Mouse (Mus musculus) intestine, embryonic 15.5 days (tissue): ENCODE results near the gene Ppp1r14b. TPM values are rescaled to one million over a fixed set of nuclear protein-coding genes. Genes with fewer than 3 reads are reported as not detected.

Experiments used
- ATAC-seq: fragments of 200-750 bp; cut with Nextera tagmentation; 2 replicates; pipeline ENCODE4 v1.8.0; 2017; ENCODE audit warnings: moderate TSS enrichment, moderate library complexity
- H3K27ac ChIP-seq: fragments of 300-500 bp; sonication (generic); 2 replicates; pipeline ENCODE4 v1.5.1; 2015; ENCODE audit warnings: mild to moderate bottlenecking, inconsistent platforms
- H3K27me3 ChIP-seq: fragments of 300-500 bp; sonication (generic); replicated peaks from 2 replicates; pipeline ENCODE4 v1.6.1; 2015; ENCODE audit warnings: inconsistent platforms
- H3K36me3 ChIP-seq: fragments of 300-500 bp; sonication (generic); 2 replicates; pipeline ENCODE4 v1.6.1; 2015; ENCODE audit warnings: inconsistent platforms
- H3K4me1 ChIP-seq: fragments of 300-500 bp; sonication (generic); replicated peaks from 2 replicates; pipeline ENCODE4 v1.6.1; 2015; ENCODE audit warnings: inconsistent platforms
- H3K4me2 ChIP-seq: fragments of 300-500 bp; sonication (generic); replicated peaks from 2 replicates; pipeline ENCODE4 v1.6.1; 2015; ENCODE audit warnings: mild to moderate bottlenecking, inconsistent platforms
- H3K4me3 ChIP-seq: fragments of 300-500 bp; sonication (generic); replicated peaks from 2 replicates; pipeline ENCODE4 v1.5.1; 2015; ENCODE audit warnings: inconsistent platforms
- H3K9ac ChIP-seq: fragments of 300-500 bp; sonication (generic); 2 replicates; pipeline ENCODE4 v1.6.1; 2015; ENCODE audit warnings: inconsistent platforms
- H3K9me3 ChIP-seq: fragments of 300-500 bp; sonication (generic); 2 replicates; pipeline ENCODE4 v1.6.1; 2016; ENCODE audit warnings: inconsistent platforms
- WGBS: fragments of 180-500 bp; shearing (Covaris S2); methylation state at CpG from one replicate; pipeline ENCODE4 v1.1.7; 2015; 5-methylcytosine and 5-hydroxymethylcytosine counted together
- polyA plus RNA-seq: library from polyadenylated mRNA; unstranded; fragments of >200 nt; fragmentation: Nextera tagmentation; extraction: Ambion mirVana; gene quantifications from 2 replicates; pipeline ENCODE4 v1.2.1, GENCODE M21; 2015

Gene Ppp1r14b
- polyA plus RNA-seq, 1 experiment from 2014 or later: 188 TPM

- no peaks in the 10 kb centered on the region for H3K27me3 ChIP-seq
- no peak; the same call in 1 of the 2 replicates for ATAC-seq
- H3K4me1 ChIP-seq: no peaks in the 10 kb centered on the region
- no peak overlapping the region for H3K4me2 ChIP-seq
- H3K9me3 ChIP-seq: no peaks in the 10 kb centered on the region
- H3K4me3 ChIP-seq: no peak overlapping the region
- WGBS: 76% methylated on average over 12 of the region's 12 CpGs
- 0 out of 2 replicates have a peak overlapping the region, but pooled peaks have one; percentile 44 for H3K27ac ChIP-seq
- peaks cover 19% of the 10 kb centered on the region for H3K36me3 ChIP-seq
- no peak overlapping the region for H3K9ac ChIP-seq
These were observed 43.0 kb downstream of the Ppp1r14b start for GRCm38 (mm10) chr19:7017541-7018457.

GRCm38 (mm10) chr19:7018546-7018945 is 43.8 kb downstream of the Ppp1r14b start:
- H3K36me3 ChIP-seq: peaks cover 27% of the 10 kb centered on the region
- no peak overlapping the region for H3K4me3 ChIP-seq

GRCm38 (mm10) chr19:7019191-7019590 is 44.4 kb downstream of the Ppp1r14b start, which contains the start of gene Fermt3:
Fermt3 (minus strand) TSS chr19:7019469.
- no peaks in the 10 kb centered on the region for H3K27me3 ChIP-seq
- H3K4me3 ChIP-seq: no peak within 1 kb of the TSS
- H3K27ac ChIP-seq: 0 out of 2 replicates have a peak within 1 kb of the TSS, but pooled peaks have one; percentile 7
- no peak within 1 kb of the TSS for H3K4me2 ChIP-seq
- no peaks in the 10 kb centered on the region for H3K4me1 ChIP-seq
- no peak within 1 kb of the TSS for H3K9ac ChIP-seq
- no peaks in the 10 kb centered on the region for H3K9me3 ChIP-seq
- 74% methylated on average over 5 of the region's 5 CpGs for WGBS
- peaks cover 30% of the 10 kb centered on the region for H3K36me3 ChIP-seq
- peak; percentile 75 for ATAC-seq

More at GRCm38 (mm10) chr19:7018546-7018945, 43.8 kb downstream of the Ppp1r14b start:
- H3K4me2 ChIP-seq: no peak overlapping the region
- no peaks in the 10 kb centered on the region for H3K27me3 ChIP-seq
- no peak for ATAC-seq
- H3K27ac ChIP-seq: no peak overlapping the region
- no peaks in the 10 kb centered on the region for H3K9me3 ChIP-seq
- H3K9ac ChIP-seq: no peak overlapping the region
- 89% methylated on average over 11 of the region's 11 CpGs for WGBS
- H3K4me1 ChIP-seq: no peaks in the 10 kb centered on the region

GRCm38 (mm10) chr19:7020224-7020641 is 45.5 kb downstream of the Ppp1r14b start:
- no peaks in the 10 kb centered on the region for H3K4me1 ChIP-seq
- no peaks in the 10 kb centered on the region for H3K9me3 ChIP-seq
- H3K4me2 ChIP-seq: no peak overlapping the region
- H3K27ac ChIP-seq: no peak overlapping the region
- H3K27me3 ChIP-seq: no peaks in the 10 kb centered on the region
- ATAC-seq: peak; percentile 72
- H3K36me3 ChIP-seq: peaks cover 39% of the 10 kb centered on the region
- no peak overlapping the region for H3K9ac ChIP-seq
- WGBS: 39% methylated on average over 3 of the region's 3 CpGs
- H3K4me3 ChIP-seq: no peak overlapping the region

Other genes starting within 250 kb of the Ppp1r14b start
- 20.8 and 21.0 TPM in 2 replicates for gene Rps6ka4, start 134.3 kb upstream of the Ppp1r14b start, polyA plus RNA-seq
- 1.4 and 1.5 TPM in 2 replicates for gene Ccdc88b, start 116.8 kb upstream of the Ppp1r14b start, polyA plus RNA-seq
- 124 TPM in 2 replicates for gene Trmt112, start 65.3 kb upstream of the Ppp1r14b start, polyA plus RNA-seq
- gene Prdx5, start 64.9 kb upstream of the Ppp1r14b start, polyA plus RNA-seq: 184 and 205 TPM in 2 replicates
- gene Esrra, start 53.2 kb upstream of the Ppp1r14b start, polyA plus RNA-seq: 32.2 and 37.6 TPM in 2 replicates
- 1.1 and 1.6 TPM in 2 replicates for gene Catsperz, start 49.6 kb upstream of the Ppp1r14b start, polyA plus RNA-seq
- 0.29 and 0.40 TPM in 2 replicates for gene Kcnk4, start 40.5 kb upstream of the Ppp1r14b start, polyA plus RNA-seq
- 70.0 and 72.4 TPM in 2 replicates for gene Bad, start 33.1 kb upstream of the Ppp1r14b start, polyA plus RNA-seq
- 20.4 and 25.5 TPM in 2 replicates for gene Gpr137, start 32.5 kb upstream of the Ppp1r14b start, polyA plus RNA-seq
- 187 and 198 TPM in 2 replicates for gene Plcb3, start 1.5 kb downstream of the Ppp1r14b start, polyA plus RNA-seq
- gene Fkbp2, start 5.5 kb downstream of the Ppp1r14b start, polyA plus RNA-seq: 154 and 170 TPM in 2 replicates
- gene Vegfb, start 12.7 kb downstream of the Ppp1r14b start, polyA plus RNA-seq: 44.0 and 46.7 TPM in 2 replicates
- gene Dnajc4, start 17.6 kb downstream of the Ppp1r14b start, polyA plus RNA-seq: 22.7 and 27.5 TPM in 2 replicates
- gene Nudt22, start 21.1 kb downstream of the Ppp1r14b start, polyA plus RNA-seq: 20.6 and 23.5 TPM in 2 replicates
- gene Trpt1, start 21.2 kb downstream of the Ppp1r14b start, polyA plus RNA-seq: 6.9 and 9.0 TPM in 2 replicates
- gene Fermt3, start 44.5 kb downstream of the Ppp1r14b start, polyA plus RNA-seq: 9.8 and 10.1 TPM in 2 replicates
- gene Stip1, start 65.0 kb downstream of the Ppp1r14b start, polyA plus RNA-seq: 211 and 214 TPM in 2 replicates
- gene Macrod1, start 81.8 kb downstream of the Ppp1r14b start, polyA plus RNA-seq: 11.8 and 11.9 TPM in 2 replicates
- gene Flrt1, start 130.8 kb downstream of the Ppp1r14b start, polyA plus RNA-seq: 1.8 and 2.1 TPM in 2 replicates
- 166 and 172 TPM in 2 replicates for gene Otub1, start 231.3 kb downstream of the Ppp1r14b start, polyA plus RNA-seq
- 1,343 and 1,351 TPM in 2 replicates for gene Cox8a, start 242.6 kb downstream of the Ppp1r14b start, polyA plus RNA-seq